Mouse (Mus musculus) liver, adult 2 months (tissue): ENCODE results near the gene Fbxo9. TPM values are rescaled to one million over a fixed set of nuclear protein-coding genes. Genes with fewer than 3 reads are reported as not detected.

ENCODE experiments used
- DNase-seq: peaks from one replicate; pipeline ENCODE4 v3.0.0-alpha.2; 2011; ENCODE audit warnings: low read depth, low spot score; ENCODE audit errors: extremely low read depth
- H3K27ac ChIP-seq: fragments of 200-500 bp; replicated peaks from 2 replicates; pipeline ENCODE4 v1.5.1; 2012; ENCODE audit warnings: low read depth, mild to moderate bottlenecking, control low read depth, inconsistent platforms, low read length; ENCODE audit not compliant: insufficient read depth
- H3K27me3 ChIP-seq: fragments of 200-500 bp; 2 replicates; pipeline ENCODE4 v1.6.1; 2012; ENCODE audit warnings: mild to moderate bottlenecking, moderate library complexity, low read length, inconsistent platforms; ENCODE audit not compliant: control insufficient read depth, insufficient read depth
- H3K36me3 ChIP-seq: fragments of 200-500 bp; 2 replicates; pipeline ENCODE4 v1.6.1; 2012; ENCODE audit warnings: low read length, inconsistent platforms; ENCODE audit not compliant: control insufficient read depth, insufficient read depth
- H3K4me1 ChIP-seq: fragments of 200-500 bp; 2 replicates; pipeline ENCODE4 v1.6.1; 2011; ENCODE audit warnings: low read length; ENCODE audit not compliant: control insufficient read depth, insufficient read depth
- H3K4me3 ChIP-seq: fragments of 200-500 bp; 2 replicates; pipeline ENCODE4 v1.5.1; 2011; ENCODE audit warnings: low read depth, mild to moderate bottlenecking, control low read depth, low read length, moderate library complexity; ENCODE audit not compliant: insufficient read depth
- H3K79me2 ChIP-seq: fragments of 200-500 bp; 2 replicates; pipeline ENCODE4 v1.6.1; 2012; ENCODE audit warnings: inconsistent platforms, mild to moderate bottlenecking, low read length, moderate library complexity; ENCODE audit not compliant: control insufficient read depth, insufficient read depth
- H3K9ac ChIP-seq: fragments of 200-500 bp; 2 replicates; pipeline ENCODE4 v1.6.1; 2012; ENCODE audit warnings: low read depth, mild to moderate bottlenecking, control low read depth, inconsistent platforms, low read length
- CTCF ChIP-seq: fragments of 200-500 bp; IDR thresholded peaks from 2 replicates; pipeline ENCODE4 v1.5.1; 2011; ENCODE audit warnings: low read depth, low read length, control low read depth
- POLR2A ChIP-seq: fragments of 200-500 bp; IDR thresholded peaks from 2 replicates; pipeline ENCODE4 v1.6.1; 2011; ENCODE audit warnings: low read length, control low read depth; ENCODE audit not compliant: insufficient read depth; ENCODE audit errors: extremely low read depth
- WGBS: fragments of 180-500 bp; shearing (Covaris S2); methylation state at CpG from one replicate; pipeline ENCODE4 v1.1.7; 2018; 5-methylcytosine and 5-hydroxymethylcytosine counted together
- polyA plus RNA-seq: library from polyadenylated mRNA; depleted of rRNA; stranded (reverse); fragments of >200 nt; gene quantifications from 2 replicates; pipeline ENCODE4 v1.2.3, GENCODE M21; 2012
- total RNA-seq: library from RNA; depleted of rRNA; stranded (reverse); fragments of >200 nt; gene quantifications from 2 replicates; pipeline ENCODE4 v1.2.3, GENCODE M21; 2014

Fbxo9 gene
- total and polyA plus RNA-seq, 2 experiments: 80.5 to 107 TPM

DNA sequence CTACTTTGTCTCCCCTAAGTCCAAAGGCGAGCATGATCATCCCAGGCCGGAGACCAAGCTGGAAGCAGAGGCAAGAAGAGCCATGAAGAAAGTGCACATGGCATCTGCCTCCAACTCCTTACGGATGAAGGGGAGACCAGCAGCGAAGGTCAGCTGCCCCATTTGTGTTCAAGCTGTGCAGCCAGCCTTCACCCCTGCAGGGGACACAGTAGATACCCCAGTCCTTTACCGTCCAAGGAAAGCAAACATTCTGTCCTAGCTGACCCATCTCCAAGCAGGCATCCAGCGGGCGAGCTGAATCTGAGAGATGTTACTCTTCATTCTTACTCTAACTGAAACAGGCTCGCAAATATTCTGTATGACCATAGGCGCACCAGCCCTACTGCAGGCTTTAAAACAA is 46.5 kb downstream of the Fbxo9 start:
- H3K27me3 ChIP-seq: no peaks in the 10 kb centered on the region
- 89% methylated on average over 9 of the region's 9 CpGs for WGBS
- H3K4me1 ChIP-seq: no peaks in the 10 kb centered on the region

DNA sequence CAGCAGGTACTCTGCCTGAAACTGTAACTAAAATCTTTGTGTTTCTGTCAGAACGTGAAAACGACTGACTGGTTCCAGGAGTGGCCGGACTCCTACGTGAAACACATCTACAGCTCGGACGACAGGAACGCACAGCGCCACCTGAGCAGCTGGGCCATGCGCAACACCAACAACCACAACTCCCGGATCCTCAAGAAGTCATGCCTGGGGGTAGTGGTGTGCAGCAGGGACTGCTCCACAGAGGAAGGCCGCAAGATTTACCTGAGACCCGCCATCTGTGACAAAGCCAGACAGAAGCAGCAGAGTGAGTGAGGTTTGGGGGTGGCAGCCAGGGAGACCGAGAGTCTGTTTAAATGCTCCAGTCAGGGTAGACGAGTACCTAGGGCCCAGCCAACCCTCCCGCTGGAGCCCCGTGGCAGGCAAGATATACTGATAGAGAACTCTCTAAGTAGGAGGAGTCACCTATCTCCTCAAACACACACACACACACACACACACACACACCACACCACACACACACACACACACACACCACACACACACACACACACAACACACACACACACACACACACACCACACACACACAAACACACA is 49.2 kb downstream of the Fbxo9 start:
- DNase-seq: no peak
- no peak for TF ChIP-seq CTCF
- no peak for TF ChIP-seq POLR2A

More for the DNA sequence above, 46.5 kb downstream of the Fbxo9 start:
- Histone ChIP-seq H3K79me2 (no peaks in the 10 kb centered on the region), H3K27ac (no peak overlapping the region), H3K4me3 (no peak overlapping the region), H3K36me3 (no peaks in the 10 kb centered on the region), H3K9ac (no peak overlapping the region)
- no peak for TF ChIP-seq POLR2A
- no peak for TF ChIP-seq CTCF
- DNase-seq: no peak

DNA sequence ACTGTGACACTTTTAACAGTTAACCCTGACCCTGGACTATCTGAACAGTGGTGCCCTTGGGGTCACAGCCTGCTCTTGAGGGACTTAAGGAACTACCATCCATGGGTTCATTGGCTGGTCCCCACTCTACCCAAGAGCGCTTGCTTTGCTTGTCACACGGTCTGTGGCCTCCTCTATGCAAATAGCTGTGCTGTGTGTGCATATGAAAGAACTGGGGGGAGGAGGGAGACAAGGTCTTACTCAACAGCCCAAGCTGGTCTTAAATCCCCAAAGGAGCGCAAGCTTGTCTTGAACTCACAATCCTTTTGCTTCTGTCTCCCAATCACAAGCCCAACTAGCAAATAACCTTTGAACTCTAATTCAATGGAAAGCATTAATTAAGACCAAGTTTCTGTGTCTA is 54.6 kb downstream of the Fbxo9 start:
- 89% methylated on average over 3 of the region's 3 CpGs for WGBS
- no peaks in the 10 kb centered on the region for H3K79me2 ChIP-seq
- no peak overlapping the region for H3K27ac ChIP-seq
- H3K4me1 ChIP-seq: no peaks in the 10 kb centered on the region
- H3K36me3 ChIP-seq: no peaks in the 10 kb centered on the region
- TF ChIP-seq CTCF (no peak), POLR2A (no peak)
- H3K4me3 ChIP-seq: no peak overlapping the region
- no peaks in the 10 kb centered on the region for H3K27me3 ChIP-seq
- DNase-seq: no peak
- H3K9ac ChIP-seq: no peak overlapping the region

More for the DNA sequence above, 49.2 kb downstream of the Fbxo9 start:
- Histone ChIP-seq H3K79me2 (no peaks in the 10 kb centered on the region), H3K27ac (no peak overlapping the region), H3K4me1 (no peaks in the 10 kb centered on the region), H3K27me3 (no peaks in the 10 kb centered on the region), H3K36me3 (no peaks in the 10 kb centered on the region), H3K4me3 (no peak overlapping the region), H3K9ac (no peak overlapping the region)
- WGBS: 93% methylated on average over 16 of the region's 16 CpGs

DNA sequence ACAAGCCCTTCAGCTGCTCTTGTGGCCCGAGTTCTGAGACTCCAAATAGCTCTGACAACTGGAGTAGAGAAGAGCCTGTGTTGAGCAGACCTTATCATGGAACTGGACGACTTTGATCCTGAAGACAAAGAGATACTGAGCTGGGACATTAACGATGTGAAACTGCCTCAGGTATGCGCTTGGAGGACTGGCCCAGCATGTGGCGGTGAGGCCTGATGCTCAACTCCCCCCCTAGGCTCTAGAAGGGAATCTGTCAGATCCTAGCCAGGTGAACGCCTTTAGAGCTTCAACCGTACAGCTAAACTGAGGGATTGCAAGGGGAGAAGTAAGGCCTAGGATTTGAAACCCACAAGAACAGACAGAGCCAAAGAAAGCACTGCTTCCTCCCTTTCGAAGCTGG is 55.0 kb downstream of the Fbxo9 start:
- 90% methylated on average over 8 of the region's 8 CpGs for WGBS
- Histone ChIP-seq H3K27ac (no peak overlapping the region), H3K27me3 (no peaks in the 10 kb centered on the region)

DNA sequence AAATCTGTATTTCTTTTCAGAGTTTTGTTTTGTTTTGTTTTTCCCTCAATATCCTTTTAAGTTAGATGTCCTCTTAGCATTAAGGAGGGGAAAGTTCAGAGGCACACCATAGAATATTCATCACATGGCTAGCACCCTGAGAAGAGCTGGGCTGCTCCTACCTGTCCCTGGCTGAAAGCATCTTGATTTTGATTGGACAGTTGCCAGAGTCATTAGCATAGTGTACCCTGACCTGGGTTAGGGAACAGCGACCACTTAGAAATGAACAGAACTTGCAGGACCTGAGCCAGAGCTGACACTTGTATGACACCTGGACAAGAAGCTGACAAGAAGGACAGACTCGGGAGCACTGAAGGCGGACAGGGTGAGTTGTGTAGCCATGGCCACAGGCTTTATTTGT is 57.2 kb downstream of the Fbxo9 start, which contains the start of gene Gcm1:
TSS of gene Gcm1 (plus strand) at position 248 of the 400 bp plus-strand sequence.
- Histone ChIP-seq H3K27me3 (no peaks in the 10 kb centered on the region), H3K27ac (no peak within 1 kb of the TSS), H3K4me3 (no peak within 1 kb of the TSS), H3K79me2 (no peaks in the 10 kb centered on the region), H3K9ac (no peak within 1 kb of the TSS), H3K36me3 (no peaks in the 10 kb centered on the region), H3K4me1 (no peaks in the 10 kb centered on the region)
- no peak for DNase-seq
- TF ChIP-seq CTCF (no peak), POLR2A (no peak)
- WGBS: 46% methylated on average over 3 of the region's 3 CpGs

More for the DNA sequence above, 55.0 kb downstream of the Fbxo9 start:
- H3K36me3 ChIP-seq: no peaks in the 10 kb centered on the region
- no peaks in the 10 kb centered on the region for H3K79me2 ChIP-seq
- DNase-seq: no peak
- no peak overlapping the region for H3K4me3 ChIP-seq
- TF ChIP-seq POLR2A (no peak), CTCF (no peak)
- H3K4me1 ChIP-seq: no peaks in the 10 kb centered on the region
- H3K9ac ChIP-seq: no peak overlapping the region

DNA sequence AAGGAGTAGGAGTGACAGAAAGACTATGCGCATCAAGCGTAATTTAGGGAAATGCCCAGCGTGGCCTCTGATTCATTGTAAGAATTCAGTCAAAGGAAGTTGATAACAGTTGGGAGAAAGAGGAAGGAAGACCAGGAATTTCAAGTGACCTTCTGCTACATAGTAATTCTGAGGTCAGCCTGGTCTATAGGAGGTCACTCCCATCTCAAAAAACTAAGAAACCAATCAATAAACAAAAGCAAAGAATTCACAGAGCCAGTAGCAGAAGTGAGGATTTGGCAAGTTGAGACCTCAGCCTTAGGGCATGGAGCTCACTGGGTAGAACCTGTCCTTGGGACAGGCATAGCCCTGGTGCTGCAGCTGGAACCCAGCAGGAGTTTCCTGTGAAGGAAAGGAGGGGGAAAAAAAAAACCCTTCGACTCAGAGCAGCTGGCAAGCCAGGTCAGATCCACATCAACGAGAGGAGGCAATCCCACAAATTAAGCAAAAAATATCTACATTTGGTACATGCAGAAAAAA is 58.4 kb downstream of the Fbxo9 start:
- Histone ChIP-seq H3K79me2 (no peaks in the 10 kb centered on the region), H3K4me1 (no peaks in the 10 kb centered on the region), H3K36me3 (no peaks in the 10 kb centered on the region), H3K27me3 (no peaks in the 10 kb centered on the region), H3K27ac (no peak overlapping the region), H3K9ac (no peak overlapping the region), H3K4me3 (no peak overlapping the region)
- 55% methylated on average over 5 of the region's 5 CpGs for WGBS
- TF ChIP-seq POLR2A (no peak), CTCF (no peak)
- peak; percentile 31 for DNase-seq
